Mouse (Mus musculus) G1E (cell line): ENCODE data around the gene Hba-a1.

ENCODE experiments used
- CTCF ChIP-seq: IDR thresholded peaks from 2 replicates; pipeline ENCODE4 v1.5.1; 2012; ENCODE audit warnings: low read depth, low read length, inconsistent platforms, mixed read lengths
- GATA1 ChIP-seq: IDR thresholded peaks from 2 replicates; pipeline ENCODE4 v1.6.1; 2012; ENCODE audit warnings: borderline replicate concordance, low read length, inconsistent platforms, mixed read lengths
- GATA2 ChIP-seq: IDR thresholded peaks from 2 replicates; pipeline ENCODE4 v1.6.1; 2012; ENCODE audit warnings: low read depth, low read length, inconsistent platforms, borderline replicate concordance

DNA sequence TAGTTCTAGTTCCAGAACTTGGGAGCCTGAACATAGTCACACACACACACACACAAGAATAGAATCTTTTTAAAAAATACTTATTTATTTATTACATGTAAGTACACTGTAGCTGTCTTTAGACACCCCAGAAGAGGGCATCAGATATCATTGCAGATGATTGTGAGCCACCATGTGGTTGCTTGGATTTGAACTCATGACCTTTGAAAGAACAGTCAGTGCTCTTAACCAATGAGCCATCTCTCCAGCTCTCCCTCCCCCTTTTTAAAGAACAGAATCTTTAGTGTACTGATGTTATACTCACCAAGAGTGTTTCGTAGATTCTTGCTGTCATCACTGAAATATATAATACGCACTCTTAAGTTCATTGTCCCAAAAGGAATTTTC is 15.2 kb downstream of the Hba-a1 start:
- no peak for TF ChIP-seq GATA1
- no peak for TF ChIP-seq CTCF
- TF ChIP-seq GATA2 = no peak
